Mouse (Mus musculus) ES-Bruce4 (cell line): ENCODE measurements around the gene Mindy4.

ENCODE experiments used
- CTCF ChIP-seq: IDR thresholded peaks from one replicate; pipeline ENCODE4 v1.8.1; 2011; ENCODE audit warnings: low read depth, low read length
- EP300 ChIP-seq: IDR thresholded peaks from 2 replicates; pipeline ENCODE4 v1.6.1; 2011; ENCODE audit warnings: low read depth, low read length; ENCODE audit not compliant: insufficient read depth
- POLR2A ChIP-seq: IDR thresholded peaks from one replicate; pipeline ENCODE4 v1.8.1; 2011; ENCODE audit warnings: low read length; ENCODE audit not compliant: insufficient read depth

DNA sequence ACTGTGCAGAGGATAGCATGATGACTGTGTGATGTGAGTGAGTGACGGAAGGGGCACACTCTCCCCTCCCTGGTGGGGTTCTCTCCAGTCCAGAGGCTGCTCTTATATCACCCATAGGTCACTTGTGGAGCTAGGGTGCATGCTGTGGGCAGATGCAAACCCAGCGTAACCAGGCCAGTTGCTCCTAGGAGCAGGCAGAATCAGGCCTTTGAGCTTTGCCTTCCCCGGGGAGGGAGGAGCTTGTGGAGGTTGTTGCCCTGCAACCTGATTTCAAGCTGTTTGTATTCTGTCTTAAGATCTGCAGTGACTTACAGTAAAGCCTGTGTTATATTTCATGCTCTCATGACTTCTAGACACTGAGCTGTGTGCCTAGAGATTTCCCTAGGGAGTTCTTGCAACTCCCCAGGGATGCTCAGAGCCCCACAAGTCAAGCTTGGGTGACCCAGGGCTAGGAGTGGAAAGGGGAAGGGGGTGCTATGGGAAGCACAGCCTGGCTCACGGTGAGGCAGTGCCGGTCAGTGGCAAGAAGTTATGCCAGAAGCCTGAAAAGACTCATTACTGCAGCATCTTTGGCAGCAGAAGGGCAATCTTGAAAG, 84.9 kb downstream of the Mindy4 start:
- TF ChIP-seq CTCF (no peak), POLR2A (no peak), EP300 (no peak)
